Mouse (Mus musculus) right cerebral cortex, adult 18-20 months (tissue): ENCODE measurements around the gene Ccdc39.

Experiments used
- DNase-seq: peaks from one replicate; pipeline ENCODE4 v3.0.0; 2022; ENCODE audit warnings: mixed read lengths

The Ccdc39 gene

GRCm38 (mm10) chr3:33843801-33844632 lies at the start of gene Ccdc39:
Ccdc39 (minus strand) TSS chr3:33844310.
- DNase-seq, result peak; percentile 88

- DNase-seq, result no peak
Measured at GRCm38 (mm10) chr3:33893433-33893832, 49.3 kb upstream of the Ccdc39 start.

- DNase-seq, result no peak
Measured at GRCm38 (mm10) chr3:33887438-33887837, 43.3 kb upstream of the Ccdc39 start.

- DNase-seq, result no peak
Measured at GRCm38 (mm10) chr3:33883105-33883504, 39.0 kb upstream of the Ccdc39 start.

- DNase-seq, result no peak
Measured at GRCm38 (mm10) chr3:33882695-33883094, 38.6 kb upstream of the Ccdc39 start.

- DNase-seq, result peak; percentile 35
Measured at GRCm38 (mm10) chr3:33878661-33879060, 34.6 kb upstream of the Ccdc39 start.

- no peak for DNase-seq
Measured at GRCm38 (mm10) chr3:33874456-33875286, 30.6 kb upstream of the Ccdc39 start.

GRCm38 (mm10) chr3:33873837-33874236 lies 29.7 kb upstream of the Ccdc39 start:
- no peak for DNase-seq

- peak; percentile 4 for DNase-seq
Measured at GRCm38 (mm10) chr3:33873366-33873765, 29.3 kb upstream of the Ccdc39 start.

GRCm38 (mm10) chr3:33864000-33864540 lies 20.0 kb upstream of the Ccdc39 start:
- DNase-seq, result no peak

- DNase-seq, result no peak
Measured at GRCm38 (mm10) chr3:33858939-33859338, 14.8 kb upstream of the Ccdc39 start.

GRCm38 (mm10) chr3:33853062-33853461 lies 9.0 kb upstream of the Ccdc39 start:
- peak; percentile 9 for DNase-seq

- no peak for DNase-seq
Measured at GRCm38 (mm10) chr3:33850856-33851255, 6.7 kb upstream of the Ccdc39 start.

GRCm38 (mm10) chr3:33846639-33847038 lies 2.5 kb upstream of the Ccdc39 start:
- no peak for DNase-seq

GRCm38 (mm10) chr3:33838877-33839276 lies 5.2 kb downstream of the Ccdc39 start:
- no peak for DNase-seq

- no peak for DNase-seq
Measured at GRCm38 (mm10) chr3:33836576-33836975, 7.5 kb downstream of the Ccdc39 start.

- no peak for DNase-seq
Measured at GRCm38 (mm10) chr3:33832351-33832750, 11.8 kb downstream of the Ccdc39 start.

GRCm38 (mm10) chr3:33824135-33824946 lies 19.8 kb downstream of the Ccdc39 start:
- DNase-seq, result no peak

GRCm38 (mm10) chr3:33807151-33807550 lies 37.0 kb downstream of the Ccdc39 start:
- no peak for DNase-seq

- DNase-seq, result no peak
Measured at GRCm38 (mm10) chr3:33800513-33800820, 43.6 kb downstream of the Ccdc39 start.

- DNase-seq, result peak; percentile 98
Measured at GRCm38 (mm10) chr3:33799617-33800512, 44.2 kb downstream of the Ccdc39 start, which contains the start of gene Ttc14. Ttc14 (plus strand) TSS chr3:33799832.

GRCm38 (mm10) chr3:33790975-33791374 lies 53.1 kb downstream of the Ccdc39 start:
- DNase-seq, result no peak
